Mouse (Mus musculus) E14TG2a.4 (cell line): ENCODE measurements at regions not wholly inside any gene's neighbourhood (a gene's known extent, or its start where the extent isn't known, plus 50 kb on each side); places are given as distances from the start of the nearest gene placed in this dataset.
A peak's percentile ranks its signal among the peaks of the same experiment; 100 is the strongest.

Experiments
- CTCF ChIP-seq: conservative IDR thresholded peaks from 2 replicates; pipeline ENCODE4 v1.5.1; 2014; ENCODE audit warnings: low read length
- NANOG ChIP-seq: IDR thresholded peaks from 2 replicates; pipeline ENCODE4 v1.6.1; 2014; ENCODE audit warnings: borderline replicate concordance, low read length, mixed read lengths
- POU5F1 ChIP-seq: IDR thresholded peaks from 2 replicates; pipeline ENCODE4 v1.6.1; 2014; ENCODE audit warnings: low read length, borderline replicate concordance

GRCm38 (mm10) chr6:31240051-31240450 lies 158.5 kb upstream of the Mkln1 start:
- no peak for TF ChIP-seq CTCF
- TF ChIP-seq NANOG = peak; percentile 98
- no peak for TF ChIP-seq POU5F1
